Mouse (Mus musculus) cerebellum, postnatal 36 days (tissue): ENCODE data around the gene Palm3.

Experiments used
- DNase-seq, 2 experiments: peaks; one replicate each; pipeline ENCODE4 v3.0.0; 2021 to 2022; ENCODE audit warnings: mixed read lengths in 2 of 2

The Palm3 gene

GRCm38 (mm10) chr8:84067911-84068310 lies 46.6 kb downstream of the Palm3 start:
- DNase-seq, result no peak

GRCm38 (mm10) chr8:84068316-84069035 lies 47.2 kb downstream of the Palm3 start:
- no peak for DNase-seq

- DNase-seq, result no peak
Observed at GRCm38 (mm10) chr8:84069169-84069568, 47.9 kb downstream of the Palm3 start.

GRCm38 (mm10) chr8:84069750-84070149 lies 48.5 kb downstream of the Palm3 start:
- no peak for DNase-seq

- DNase-seq, result no peak
Observed at GRCm38 (mm10) chr8:84070241-84070640, 49.0 kb downstream of the Palm3 start.

- no peak for DNase-seq
Observed at GRCm38 (mm10) chr8:84070667-84071066, 49.4 kb downstream of the Palm3 start.

- DNase-seq, result no peak
Observed at GRCm38 (mm10) chr8:84071921-84072320, 50.6 kb downstream of the Palm3 start.

- DNase-seq, result no peak
Observed at GRCm38 (mm10) chr8:84072321-84072720, 51.0 kb downstream of the Palm3 start.

GRCm38 (mm10) chr8:84073230-84073976 lies 52.1 kb downstream of the Palm3 start:
- DNase-seq, result no peak

- DNase-seq, result no peak
Observed at GRCm38 (mm10) chr8:84076412-84076811, 55.1 kb downstream of the Palm3 start.

GRCm38 (mm10) chr8:84076849-84077248 lies 55.6 kb downstream of the Palm3 start:
- DNase-seq, result no peak

GRCm38 (mm10) chr8:84079206-84079605 lies 57.9 kb downstream of the Palm3 start:
- no peak for DNase-seq
